In genomic region chr16:30066852-30067301, GRCm38 (mm10) we compare ENCODE assay signal across 9 mouse cellular contexts. TPM values are rescaled to one million over a fixed set of nuclear protein-coding genes. Genes with fewer than 3 reads are reported as not detected.
DNase-seq lines count a peak whose midpoint lies in the region; ATAC-seq and TF ChIP-seq lines count a peak whose summit lies in the region.
"Had no signal": no experiment of that assay in that cellular context is flagged by ENCODE, and none has a peak within 500 bp of the region (broad histone marks: within the 10 kb centered on the region; RNA-seq: fewer than 3 reads in every experiment).

No protein-coding gene starts in this region.

- peak; percentile 6; the same call in 1 of the 2 replicates for ATAC-seq in frontal cortex, adult (ENCODE audit: low TSS enrichment)
- ATAC-seq in hindbrain, embryonic 12.5 days (ENCODE audit: low FRiP score), result no peak

- peaks cover 7% of the 10 kb centered on the region for H3K79me2 ChIP-seq in MEL (ENCODE audit: control insufficient read depth, insufficient read depth, low read length, poor library complexity)

- H3K9ac ChIP-seq in MEL (ENCODE audit: control insufficient read depth, low read depth, low read length, poor library complexity, severe bottlenecking), result peak overlapping the region; percentile 61
- H3K9ac ChIP-seq in hindbrain, embryonic 12.5 days, result peak overlapping the region; percentile 73

- TF ChIP-seq RAD21 in MEL (IDR thresholded peaks at IDR 0.05; ENCODE audit: low read depth, low read length), result peak; percentile 48

- TF ChIP-seq CTCF in MEL (IDR thresholded peaks at IDR 0.05 in 2 of 3, conservative IDR thresholded peaks at IDR 0.05 in 1 of 3; ENCODE audit: control insufficient read depth in 1 of 3, insufficient read depth in 1 of 3, low read depth in 2 of 3, low read length in 3 of 3, poor library complexity in 1 of 3, severe bottlenecking in 1 of 3), result peak in 2 of 3 experiments; percentile 47 to 80; a peak in 5 of 6 replicates

- H3K4me1 ChIP-seq in MEL (ENCODE audit: control insufficient read depth in 1 of 2, insufficient read depth in 2 of 2, low read length in 2 of 2), result peaks cover 0 to 28% of the 10 kb centered on the region in 2 experiments; a peak in 3 of 4 replicates
- H3K4me1 ChIP-seq in hindbrain, embryonic 12.5 days, result peaks cover 62% of the 10 kb centered on the region

- TF ChIP-seq EP300 in MEL (IDR thresholded peaks at IDR 0.05; ENCODE audit: low read depth in 1 of 2, low read length in 2 of 2), result no peak

- H3K27me3 ChIP-seq in MEL (ENCODE audit: control insufficient read depth in 1 of 2, insufficient read depth in 2 of 2, low read length in 2 of 2), result peaks cover 26 to 60% of the 10 kb centered on the region in 2 experiments
- H3K27me3 ChIP-seq in hindbrain, embryonic 12.5 days, result peaks cover 43% of the 10 kb centered on the region

- peak overlapping the region; percentile 95 for H3K4me2 ChIP-seq in hindbrain, embryonic 12.5 days (replicated peaks)

- H3K27ac ChIP-seq in MEL (ENCODE audit: control insufficient read depth, low read depth, low read length), result peak overlapping the region; percentile 24; the same call in 1 of the 2 replicates
- H3K27ac ChIP-seq in hindbrain, embryonic 12.5 days, result peak overlapping the region; percentile 80
- H3K27ac ChIP-seq: macrophage had no signal

- WGBS in hindbrain, embryonic 12.5 days, result 0% methylated on average over 42 of the region's 46 CpGs

- H3K4me3 ChIP-seq in MEL (ENCODE audit: control insufficient read depth in 1 of 2, insufficient read depth in 1 of 2, low read depth in 2 of 2, low read length in 2 of 2), result peak overlapping the region; percentile 21 to 64
- H3K4me3 ChIP-seq in hindbrain, embryonic 12.5 days, result peak overlapping the region; percentile 55

- H3K36me3 ChIP-seq in MEL (ENCODE audit: control insufficient read depth in 1 of 2, insufficient read depth in 2 of 2, low read length in 2 of 2), result peaks cover 0 to 20% of the 10 kb centered on the region in 2 experiments; a peak in 2 of 4 replicates
- no peaks in the 10 kb centered on the region for H3K36me3 ChIP-seq in hindbrain, embryonic 12.5 days

- H3K9me3 ChIP-seq in MEL (replicated peaks; ENCODE audit: insufficient read depth, low read length), result no peaks in the 10 kb centered on the region
- no peaks in the 10 kb centered on the region for H3K9me3 ChIP-seq in hindbrain, embryonic 12.5 days (replicated peaks)

- peak; percentile 61 for DNase-seq in MEL (ENCODE audit: low read depth, low spot score)
- DNase-seq in cerebellum, adult 8-10 months, result peak; percentile 77
- DNase-seq in layer of hippocampus, postnatal 25 days (ENCODE audit: extremely low spot score in 1 of 2, low spot score in 1 of 2), result peak; percentile 80 to 83
- peak; percentile 90 for DNase-seq in lung, postnatal 10 days
- DNase-seq in right cerebral cortex, adult 18-20 months, result peak; percentile 85
- peak; percentile 82 for DNase-seq in urinary bladder, adult 2 months (ENCODE audit: low spot score)

- 0 out of 4 replicates have a peak, but pooled peaks of 1 of the 2 experiments have one; percentile 18 for TF ChIP-seq POLR2A in MEL (IDR thresholded peaks at IDR 0.05; ENCODE audit: control insufficient read depth in 1 of 2, insufficient read depth in 1 of 2, low read depth in 1 of 2, low read length in 2 of 2, poor library complexity in 1 of 2)

TF ChIP-seq in MEL, 35 proteins besides CTCF, POLR2A, EP300 and RAD21:
- TF ChIP-seq BHLHE40 (IDR thresholded peaks at IDR 0.05; ENCODE audit: borderline replicate concordance, low read depth, low read length), result no peak
- no peak for TF ChIP-seq MAX (IDR thresholded peaks at IDR 0.05; ENCODE audit: low read length)
- no peak for TF ChIP-seq NRF1 (IDR thresholded peaks at IDR 0.05; ENCODE audit: insufficient read depth, low read depth, low read length, poor library complexity, severe bottlenecking)
- no peak for TF ChIP-seq ETS1 (IDR thresholded peaks at IDR 0.05; ENCODE audit: low read depth, low read length)
- TF ChIP-seq RCOR1 (IDR thresholded peaks at IDR 0.05; ENCODE audit: low read depth, low read length), result no peak
- TF ChIP-seq USF1 (IDR thresholded peaks at IDR 0.05; ENCODE audit: low read depth, low read length), result no peak
- peak; percentile 41; the same call in 1 of the 2 replicates for TF ChIP-seq ZC3H11A (IDR thresholded peaks at IDR 0.05; ENCODE audit: low read depth, low read length)
- no peak for TF ChIP-seq NELFE (IDR thresholded peaks at IDR 0.05; ENCODE audit: low read depth, low read length)
- TF ChIP-seq MXI1 (IDR thresholded peaks at IDR 0.05; ENCODE audit: low read depth, low read length), result peak; percentile 43; the same call in 1 of the 2 replicates
- peak; percentile 54 for TF ChIP-seq SMC3 (IDR thresholded peaks at IDR 0.05; ENCODE audit: low read depth, low read length)
- TF ChIP-seq SIN3A (IDR thresholded peaks at IDR 0.05; ENCODE audit: low read length), result no peak

RNA-seq across cellular contexts. Expression of gene Hes1, which starts 2.7 kb away (rescaled TPM):
- total RNA-seq in MEL (2012; rRNA removed), result 3.0 and 3.9 TPM in 2 replicates
- 1 to 10 TPM in 1 of 2 experiments, not detected in 1; 2.3 TPM for polyA plus RNA-seq in MEL (2012; ENCODE audit: insufficient read depth in 1 of 2, insufficient read length in 2 of 2, low read depth in 1 of 2, low replicate concordance in 2 of 2, missing spikeins in 1 of 2)
- 39.5 and 40.3 TPM in 2 replicates for polyA plus RNA-seq in hindbrain, embryonic 12.5 days (2016; fragmentation: Nextera tagmentation; extraction: Ambion mirVana)
- 10 to 100 TPM; 18.0 to 24.2 TPM for total RNA-seq in layer of hippocampus, postnatal 25 days (2021)
- polyA plus RNA-seq in urinary bladder, adult 2 months (2012; rRNA removed), result 112 and 154 TPM in 2 replicates
- polyA plus RNA-seq: macrophage had no signal

Comparison
In these comparisons a context has a peak if more than half of its experiments do, and no peak if none do; other contexts are left out.
1. RNA of gene Hes1, which starts 2.7 kb away (polyA plus RNA-seq): 112 to 154 TPM in urinary bladder, adult 2 months and 39.5 to 40.3 TPM in hindbrain, embryonic 12.5 days; 2.3 TPM in MEL; every median in the first group is over 10 times any median in the second.
2. Peak in every context shown above with its lines, with median percentiles within 50 percentile points of each other: DNase-seq.